Mouse (Mus musculus) erythroblast, adult 5-6 weeks (primary cell): ENCODE measurements around the gene Fuk. TPM values are rescaled to one million over a fixed set of nuclear protein-coding genes. Genes with fewer than 3 reads are reported as not detected.
"Not testable (repeated sequence)": the region's sequence is repeated elsewhere in the genome, so short reads cannot be mapped to it uniquely, and the experiment has no call there.

Experiments used
- ATAC-seq: replicated peaks from 2 replicates; pipeline ENCODE4 v1.8.0; 2016; ENCODE audit warnings: moderate number of reproducible peaks, mild to moderate bottlenecking, moderate TSS enrichment, inconsistent platforms; ENCODE audit not compliant: poor library complexity, low FRiP score, severe bottlenecking
- total RNA-seq, 2 experiments: library from RNA; stranded (forward) in 1 of 2; stranded (reverse) in 1 of 2; fragments of 150-400 nt in 1 of 2; fragments of 200-764, 138-1000 nt in 1 of 2; gene quantifications; 2 replicates each; pipeline versions ENCODE4 v1.2.3 to v1.2.4; 2015 to 2017; ENCODE audit warnings: low replicate concordance in 2 of 2

The Fuk gene
- total RNA-seq (2015; ENCODE audit: low replicate concordance), result 0.58 and 3.3 TPM in 2 replicates
- total RNA-seq (2017; ENCODE audit: low replicate concordance), result 0.68 and 0.98 TPM in 2 replicates

- ATAC-seq, result peak; percentile 99
Measured at GRCm38 (mm10) chr8:110901839-110902578, at the start of gene Fuk. Gene Fuk (minus strand): TSS chr8:110902488.

GRCm38 (mm10) chr8:110950065-110950484 is 47.8 kb upstream of the Fuk start:
- no peak for ATAC-seq

- no peak for ATAC-seq
Measured at GRCm38 (mm10) chr8:110945716-110946115, 43.4 kb upstream of the Fuk start.

GRCm38 (mm10) chr8:110944276-110944876 is 42.1 kb upstream of the Fuk start:
- ATAC-seq, result no peak

- ATAC-seq, result no peak
Measured at GRCm38 (mm10) chr8:110941453-110941948, 39.2 kb upstream of the Fuk start.

GRCm38 (mm10) chr8:110940682-110941452 is 38.6 kb upstream of the Fuk start:
- no peak for ATAC-seq

GRCm38 (mm10) chr8:110938882-110939589 is 36.7 kb upstream of the Fuk start:
- ATAC-seq, result peak; percentile 56

GRCm38 (mm10) chr8:110936217-110936616 is 33.9 kb upstream of the Fuk start:
- no peak for ATAC-seq

- no peak for ATAC-seq
Measured at GRCm38 (mm10) chr8:110933272-110933671, 31.0 kb upstream of the Fuk start.

- no peak for ATAC-seq
Measured at GRCm38 (mm10) chr8:110932444-110932843, 30.2 kb upstream of the Fuk start.

- ATAC-seq, result peak; percentile 52
Measured at GRCm38 (mm10) chr8:110931176-110931939, 29.1 kb upstream of the Fuk start.

- not testable (repeated sequence) for ATAC-seq
Measured at GRCm38 (mm10) chr8:110929672-110930071, 27.4 kb upstream of the Fuk start.

- peak; percentile 74 for ATAC-seq
Measured at GRCm38 (mm10) chr8:110929066-110929465, 26.8 kb upstream of the Fuk start.

GRCm38 (mm10) chr8:110928435-110928834 is 26.1 kb upstream of the Fuk start:
- no peak for ATAC-seq

GRCm38 (mm10) chr8:110926690-110927089 is 24.4 kb upstream of the Fuk start:
- no peak for ATAC-seq

- ATAC-seq, result no peak
Measured at GRCm38 (mm10) chr8:110925691-110926140, 23.4 kb upstream of the Fuk start.

GRCm38 (mm10) chr8:110921492-110922230 is 19.4 kb upstream of the Fuk start:
- ATAC-seq, result peak; percentile 82

GRCm38 (mm10) chr8:110920773-110921277 is 18.5 kb upstream of the Fuk start:
- ATAC-seq, result 0 out of 2 replicates have a peak, but pooled peaks have one; percentile 4
